Mouse (Mus musculus) heart, postnatal 36 days (tissue): ENCODE data around the gene Igfbpl1. TPM values are rescaled to one million over a fixed set of nuclear protein-coding genes. Genes with fewer than 3 reads are reported as not detected.

Experiments
- DNase-seq, 2 experiments: peaks; one replicate each; pipeline ENCODE4 v3.0.0; 2021 to 2022
- intact Hi-C: fragments of 180-260 bp; cut with DNase I; formaldehyde crosslinking; loops from one replicate; pipeline ENCODE4 v1.15.1; 2025
- total RNA-seq, 2 experiments: library from RNA; stranded (reverse); gene quantifications; 2 replicates each; pipeline ENCODE4 v1.2.3; 2021

Igfbpl1 gene
- total RNA-seq, 2 experiments from 2014 or later, result 0.35 to 0.53 TPM

GRCm38 (mm10) chr4:45783671-45784070, 43.1 kb downstream of the Igfbpl1 start:
- DNase-seq, result no peak
- intact Hi-C loops, result no loop called here

- peak in 1 of 2 experiments; percentile 43 for DNase-seq
- intact Hi-C loops, result loop anchor here (1.0 to 5.0 kb wide), 4 partner anchors 39 to 484 kb away; no protein-coding TSS in a partner anchor
These were observed 55.1 kb downstream of the Igfbpl1 start for GRCm38 (mm10) chr4:45771619-45772018.

GRCm38 (mm10) chr4:45771173-45771572, 55.5 kb downstream of the Igfbpl1 start:
- DNase-seq, result no peak
- intact Hi-C loops, result loop anchor here (1.0 to 5.0 kb wide), 4 partner anchors 39 to 484 kb away; no protein-coding TSS in a partner anchor

GRCm38 (mm10) chr4:45770638-45771033, 56.1 kb downstream of the Igfbpl1 start:
- intact Hi-C loops, result loop anchor here (1.0 to 5.0 kb wide), 4 partner anchors 38 to 483 kb away; no protein-coding TSS in a partner anchor
- DNase-seq, result no peak

GRCm38 (mm10) chr4:45769791-45770637, 56.7 kb downstream of the Igfbpl1 start:
- intact Hi-C loops, result loop anchor here (5.0 kb wide), 2 partner anchors 38 to 483 kb away; no protein-coding TSS in a partner anchor
- DNase-seq, result no peak

- DNase-seq, result no peak
- intact Hi-C loops, result no loop called here
These were observed 57.6 kb downstream of the Igfbpl1 start for GRCm38 (mm10) chr4:45769141-45769540.

GRCm38 (mm10) chr4:45767891-45768558, 58.7 kb downstream of the Igfbpl1 start:
- peak in 1 of 2 experiments; percentile 24 for DNase-seq
- intact Hi-C loops, result no loop called here

- intact Hi-C loops, result no loop called here
- DNase-seq, result no peak
These were observed 59.9 kb downstream of the Igfbpl1 start for GRCm38 (mm10) chr4:45766774-45767173.

GRCm38 (mm10) chr4:45765565-45766201, 61.0 kb downstream of the Igfbpl1 start:
- no peak for DNase-seq
- intact Hi-C loops, result no loop called here

GRCm38 (mm10) chr4:45765121-45765564, 61.6 kb downstream of the Igfbpl1 start:
- no peak for DNase-seq

GRCm38 (mm10) chr4:45764141-45764494, 62.6 kb downstream of the Igfbpl1 start:
- intact Hi-C loops, result no loop called here

More at GRCm38 (mm10) chr4:45765121-45765564, 61.6 kb downstream of the Igfbpl1 start:
- intact Hi-C loops, result no loop called here

GRCm38 (mm10) chr4:45763288-45764140, 63.2 kb downstream of the Igfbpl1 start:
- peak; percentile 20 to 26 for DNase-seq
- intact Hi-C loops, result no loop called here

More at GRCm38 (mm10) chr4:45764141-45764494, 62.6 kb downstream of the Igfbpl1 start:
- peak; percentile 31 for DNase-seq

- DNase-seq, result peak in 1 of 2 experiments; percentile 19
- intact Hi-C loops, result no loop called here
These were observed 64.1 kb downstream of the Igfbpl1 start for GRCm38 (mm10) chr4:45762600-45762999.

Other genes starting within 250 kb of the Igfbpl1 start
- gene Aldh1b1, start 27.9 kb downstream of the Igfbpl1 start, total RNA-seq, result 10 to 100 TPM; 12.4 to 13.0 TPM
- gene Stra6l, start 21.7 kb upstream of the Igfbpl1 start, total RNA-seq, result not detected
- not detected for gene Ccdc180, start 63.4 kb upstream of the Igfbpl1 start, total RNA-seq
- 10 to 100 TPM; 11.4 to 12.7 TPM for gene Tdrd7, start 138.4 kb upstream of the Igfbpl1 start, total RNA-seq
- 100 to 1,000 TPM; 272 to 278 TPM for gene Tmod1, start 212.0 kb upstream of the Igfbpl1 start, total RNA-seq